Mouse (Mus musculus): ENCODE measurements at regions not wholly inside any gene's neighbourhood (a gene's known extent, or its start where the extent isn't known, plus 50 kb on each side); places are given as distances from the start of the nearest gene placed in this dataset.

GRCm38 (mm10) chr6:75683935-75684334, 813.6 kb downstream of the Gm9008 start:
- Histone ChIP-seq H3K9ac (ENCODE audit: low read depth, poor library complexity, severe bottlenecking) (no peak overlapping the region), H3K4me1 (ENCODE audit: control insufficient read depth, insufficient read depth, low read length) (no peaks in the 10 kb centered on the region), H3K36me3 (ENCODE audit: control insufficient read depth, insufficient read depth, low read length, poor library complexity, severe bottlenecking) (no peaks in the 10 kb centered on the region), H3K9me3 (replicated peaks; ENCODE audit: control insufficient read depth, insufficient read depth, low read length, poor library complexity, severe bottlenecking) (no peaks in the 10 kb centered on the region), H3K27me3 (ENCODE audit: control insufficient read depth, insufficient read depth, low read length, poor library complexity, severe bottlenecking) (no peaks in the 10 kb centered on the region), H3K4me3 (ENCODE audit: low read depth, low read length) (no peak overlapping the region), H3K27ac (ENCODE audit: insufficient read depth, low read length) (no peak overlapping the region)
- TF ChIP-seq POLR2A (IDR thresholded peaks at IDR 0.05; ENCODE audit: insufficient read depth, low read length) (no peak), EP300 (IDR thresholded peaks at IDR 0.05; ENCODE audit: insufficient read depth, low read depth, low read length) (no peak), CTCF (IDR thresholded peaks at IDR 0.05; ENCODE audit: low read depth, low read length) (no peak)

GRCm38 (mm10) chr6:75644363-75644720, 853.2 kb downstream of the Gm9008 start:
- TF ChIP-seq EP300 (IDR thresholded peaks at IDR 0.05; ENCODE audit: insufficient read depth, low read depth, low read length), result no peak
- TF ChIP-seq CTCF (IDR thresholded peaks at IDR 0.05; ENCODE audit: low read depth, low read length), result no peak
- H3K27me3 ChIP-seq (ENCODE audit: control insufficient read depth, insufficient read depth, low read length, poor library complexity, severe bottlenecking), result no peaks in the 10 kb centered on the region
- peak overlapping the region; percentile 83 for H3K27ac ChIP-seq (ENCODE audit: insufficient read depth, low read length)
- H3K4me1 ChIP-seq (ENCODE audit: control insufficient read depth, insufficient read depth, low read length), result no peaks in the 10 kb centered on the region
- peaks cover 13% of the 10 kb centered on the region for H3K9me3 ChIP-seq (replicated peaks; ENCODE audit: control insufficient read depth, insufficient read depth, low read length, poor library complexity, severe bottlenecking)
- H3K36me3 ChIP-seq (ENCODE audit: control insufficient read depth, insufficient read depth, low read length, poor library complexity, severe bottlenecking), result no peaks in the 10 kb centered on the region
- H3K9ac ChIP-seq (ENCODE audit: low read depth, poor library complexity, severe bottlenecking), result no peak overlapping the region
- H3K4me3 ChIP-seq (ENCODE audit: low read depth, low read length), result no peak overlapping the region

- Histone ChIP-seq H3K27me3 (ENCODE audit: control insufficient read depth, insufficient read depth, low read length, poor library complexity, severe bottlenecking) (no peaks in the 10 kb centered on the region), H3K36me3 (ENCODE audit: control insufficient read depth, insufficient read depth, low read length, poor library complexity, severe bottlenecking) (no peaks in the 10 kb centered on the region), H3K4me1 (ENCODE audit: control insufficient read depth, insufficient read depth, low read length) (no peaks in the 10 kb centered on the region), H3K27ac (ENCODE audit: insufficient read depth, low read length) (peak overlapping the region; percentile 83), H3K9ac (ENCODE audit: low read depth, poor library complexity, severe bottlenecking) (no peak overlapping the region), H3K9me3 (replicated peaks; ENCODE audit: control insufficient read depth, insufficient read depth, low read length, poor library complexity, severe bottlenecking) (peaks cover 13% of the 10 kb centered on the region), H3K4me3 (ENCODE audit: low read depth, low read length) (no peak overlapping the region)
- TF ChIP-seq POLR2A (IDR thresholded peaks at IDR 0.05; ENCODE audit: insufficient read depth, low read length) (no peak), CTCF (IDR thresholded peaks at IDR 0.05; ENCODE audit: low read depth, low read length) (no peak), EP300 (IDR thresholded peaks at IDR 0.05; ENCODE audit: insufficient read depth, low read depth, low read length) (peak; percentile 69; the same call in 1 of the 2 replicates)
These were observed 853.8 kb downstream of the Gm9008 start for GRCm38 (mm10) chr6:75643581-75644362.

- no peak for TF ChIP-seq EP300 (IDR thresholded peaks at IDR 0.05; ENCODE audit: insufficient read depth, low read depth, low read length)
- H3K27me3 ChIP-seq (ENCODE audit: control insufficient read depth, insufficient read depth, low read length, poor library complexity, severe bottlenecking), result no peaks in the 10 kb centered on the region
- no peak overlapping the region for H3K27ac ChIP-seq (ENCODE audit: insufficient read depth, low read length)
- no peaks in the 10 kb centered on the region for H3K36me3 ChIP-seq (ENCODE audit: control insufficient read depth, insufficient read depth, low read length, poor library complexity, severe bottlenecking)
- no peaks in the 10 kb centered on the region for H3K9me3 ChIP-seq (replicated peaks; ENCODE audit: control insufficient read depth, insufficient read depth, low read length, poor library complexity, severe bottlenecking)
- H3K9ac ChIP-seq (ENCODE audit: low read depth, poor library complexity, severe bottlenecking), result no peak overlapping the region
- no peak overlapping the region for H3K4me3 ChIP-seq (ENCODE audit: low read depth, low read length)
- H3K4me1 ChIP-seq (ENCODE audit: control insufficient read depth, insufficient read depth, low read length), result no peaks in the 10 kb centered on the region
These were observed 861.5 kb downstream of the Gm9008 start for GRCm38 (mm10) chr6:75636050-75636449.

- no peak overlapping the region for H3K9ac ChIP-seq (ENCODE audit: low read depth, poor library complexity, severe bottlenecking)
- H3K36me3 ChIP-seq (ENCODE audit: control insufficient read depth, insufficient read depth, low read length, poor library complexity, severe bottlenecking), result no peaks in the 10 kb centered on the region
- no peak overlapping the region for H3K4me3 ChIP-seq (ENCODE audit: low read depth, low read length)
- H3K27ac ChIP-seq (ENCODE audit: insufficient read depth, low read length), result no peak overlapping the region
- TF ChIP-seq EP300 (IDR thresholded peaks at IDR 0.05; ENCODE audit: insufficient read depth, low read depth, low read length) (no peak), CTCF (IDR thresholded peaks at IDR 0.05; ENCODE audit: low read depth, low read length) (no peak), POLR2A (IDR thresholded peaks at IDR 0.05; ENCODE audit: insufficient read depth, low read length) (no peak)
- no peaks in the 10 kb centered on the region for H3K9me3 ChIP-seq (replicated peaks; ENCODE audit: control insufficient read depth, insufficient read depth, low read length, poor library complexity, severe bottlenecking)
- no peaks in the 10 kb centered on the region for H3K4me1 ChIP-seq (ENCODE audit: control insufficient read depth, insufficient read depth, low read length)
- H3K27me3 ChIP-seq (ENCODE audit: control insufficient read depth, insufficient read depth, low read length, poor library complexity, severe bottlenecking), result no peaks in the 10 kb centered on the region
These were observed 894.9 kb downstream of the Gm9008 start for GRCm38 (mm10) chr6:75602536-75603279.

- Histone ChIP-seq H3K4me3 (ENCODE audit: low read depth, low read length) (no peak overlapping the region), H3K27ac (ENCODE audit: insufficient read depth, low read length) (no peak overlapping the region), H3K9ac (ENCODE audit: low read depth, poor library complexity, severe bottlenecking) (no peak overlapping the region), H3K4me1 (ENCODE audit: control insufficient read depth, insufficient read depth, low read length) (no peaks in the 10 kb centered on the region), H3K36me3 (ENCODE audit: control insufficient read depth, insufficient read depth, low read length, poor library complexity, severe bottlenecking) (no peaks in the 10 kb centered on the region), H3K27me3 (ENCODE audit: control insufficient read depth, insufficient read depth, low read length, poor library complexity, severe bottlenecking) (no peaks in the 10 kb centered on the region), H3K9me3 (replicated peaks; ENCODE audit: control insufficient read depth, insufficient read depth, low read length, poor library complexity, severe bottlenecking) (no peaks in the 10 kb centered on the region)
- TF ChIP-seq EP300 (IDR thresholded peaks at IDR 0.05; ENCODE audit: insufficient read depth, low read depth, low read length), result no peak
- TF ChIP-seq POLR2A (IDR thresholded peaks at IDR 0.05; ENCODE audit: insufficient read depth, low read length), result no peak
- TF ChIP-seq CTCF (IDR thresholded peaks at IDR 0.05; ENCODE audit: low read depth, low read length), result no peak
These were observed 939.2 kb downstream of the Gm9008 start for GRCm38 (mm10) chr6:75558431-75558830.
